Mouse (Mus musculus) ES-E14 (cell line): Measurements from ENCODE around the gene Cyld. TPM values are rescaled to one million over a fixed set of nuclear protein-coding genes. Genes with fewer than 3 reads are reported as not detected.

ENCODE experiments used
- DNase-seq: peaks from one replicate; pipeline ENCODE4 v3.0.0-alpha.2; 2013; ENCODE audit warnings: low read depth, low spot score
- H3K27ac ChIP-seq: 2 replicates; pipeline ENCODE4 v1.5.1; 2012; ENCODE audit warnings: low read depth, mild to moderate bottlenecking, low read length, moderate library complexity, mixed read lengths; ENCODE audit not compliant: poor library complexity, insufficient read depth, severe bottlenecking
- H3K36me3 ChIP-seq: 2 replicates; pipeline ENCODE4 v1.6.1; 2012; ENCODE audit warnings: mild to moderate bottlenecking, low read length, moderate library complexity, mixed read lengths; ENCODE audit not compliant: control insufficient read depth, poor library complexity, insufficient read depth, severe bottlenecking
- H3K4me1 ChIP-seq, 2 experiments: fragments of 150-350 bp in 1 of 2; sonication (generic) in 1 of 2; 2 replicates each; pipeline ENCODE4 v1.6.1; 2012; ENCODE audit warnings: low read length in 2 of 2, mild to moderate bottlenecking in 1 of 2, mixed read lengths in 1 of 2; ENCODE audit not compliant: control insufficient read depth in 2 of 2, insufficient read depth in 2 of 2, poor library complexity in 1 of 2
- H3K4me3 ChIP-seq, 2 experiments: fragments of 150-350 bp in 1 of 2; sonication (generic) in 1 of 2; 2 replicates each; pipeline ENCODE4 v1.5.1; 2012; ENCODE audit warnings: low read length in 2 of 2, low read depth in 1 of 2, mild to moderate bottlenecking in 1 of 2, mixed read lengths in 1 of 2; ENCODE audit not compliant: insufficient read depth in 1 of 2, poor library complexity in 1 of 2, severe bottlenecking in 1 of 2
- H3K9ac ChIP-seq: 2 replicates; pipeline ENCODE4 v1.6.1; 2012; ENCODE audit warnings: low read depth, mild to moderate bottlenecking, low read length, mixed read lengths; ENCODE audit not compliant: poor library complexity, insufficient read depth, severe bottlenecking
- H3K9me3 ChIP-seq: fragments of 150-350 bp; sonication (generic); 2 replicates; pipeline ENCODE4 v1.6.1; 2012; ENCODE audit warnings: low read depth, mild to moderate bottlenecking, low read length; ENCODE audit not compliant: control insufficient read depth, insufficient read depth
- CHD2 ChIP-seq: IDR thresholded peaks from 2 replicates; pipeline ENCODE4 v1.6.1; 2014; ENCODE audit warnings: mild to moderate bottlenecking, low read depth, low read length, inconsistent platforms
- HCFC1 ChIP-seq: IDR thresholded peaks from 2 replicates; pipeline ENCODE4 v1.6.1; 2012; ENCODE audit warnings: low read length, inconsistent platforms, borderline replicate concordance; ENCODE audit not compliant: insufficient read depth
- MAFK ChIP-seq: IDR thresholded peaks from 2 replicates; pipeline ENCODE4 v1.6.1; 2014; ENCODE audit warnings: mild to moderate bottlenecking, low read depth, low read length, inconsistent platforms; ENCODE audit not compliant: insufficient read depth
- ZC3H11A ChIP-seq: IDR thresholded peaks from 2 replicates; pipeline ENCODE4 v1.6.1; 2012; ENCODE audit warnings: low read depth, mild to moderate bottlenecking, inconsistent platforms, low read length, borderline replicate concordance
- ZNF384 ChIP-seq: IDR thresholded peaks from 2 replicates; pipeline ENCODE4 v1.6.1; 2012; ENCODE audit warnings: low read depth, low read length, inconsistent platforms
- in situ Hi-C, 2 experiments: fragments of 600-800 bp; cut with MboI; formaldehyde crosslinking; loops; one replicate each; pipeline ENCODE4 v1.15.1; 2025; ENCODE audit warnings: low sequenced_read_pairs in 2 of 2, inconsistent platforms in 1 of 2; ENCODE audit not compliant: unreplicated experiment in 2 of 2
- total RNA-seq: library from RNA; depleted of rRNA; stranded (reverse); fragments of 300-350 nt; gene quantifications from 2 replicates; pipeline ENCODE4 v1.2.3, GENCODE M21; 2012

Cyld gene
- total RNA-seq, 1 experiment, result 9.1 TPM

DNA sequence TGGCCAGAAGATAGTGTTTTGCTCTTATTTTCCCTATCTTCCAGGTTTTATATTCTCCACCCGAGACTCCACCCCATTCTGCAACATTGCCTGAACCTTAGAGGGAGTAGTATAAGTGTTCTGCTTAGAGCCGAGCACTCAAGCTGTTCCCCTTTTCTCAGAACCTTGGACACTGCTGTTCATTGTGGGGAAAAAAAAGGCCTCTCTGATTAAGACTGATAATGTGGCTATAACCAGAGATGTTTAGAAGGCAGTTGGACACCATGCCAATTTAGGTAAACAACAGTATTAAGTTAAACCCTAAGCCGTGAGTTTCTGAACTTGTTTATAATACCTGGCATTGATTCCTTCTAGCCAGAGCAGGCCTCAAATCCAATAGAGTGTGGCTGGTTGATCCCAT is 6.0 kb downstream of the Cyld start:
- TF ChIP-seq ZNF384 (no peak), MAFK (no peak), ZC3H11A (no peak), HCFC1 (no peak), CHD2 (no peak)
- H3K36me3 ChIP-seq, result no peaks in the 10 kb centered on the region
- in situ Hi-C loops, result no loop called here
- H3K4me1 ChIP-seq, result no peaks in the 10 kb centered on the region
- H3K27ac ChIP-seq, result no peak overlapping the region
- no peak overlapping the region for H3K9ac ChIP-seq
- no peak for DNase-seq
- no peaks in the 10 kb centered on the region for H3K9me3 ChIP-seq
- H3K4me3 ChIP-seq, result no peak overlapping the region

- H3K9me3 ChIP-seq, result no peaks in the 10 kb centered on the region
- H3K27ac ChIP-seq, result no peak overlapping the region
- H3K36me3 ChIP-seq, result no peaks in the 10 kb centered on the region
- no peak for DNase-seq
- no peak for TF ChIP-seq HCFC1
- no peak overlapping the region for H3K4me3 ChIP-seq
- no peaks in the 10 kb centered on the region for H3K4me1 ChIP-seq
- in situ Hi-C loops, result no loop called here
- no peak overlapping the region for H3K9ac ChIP-seq
Observed at GRCm38 (mm10) chr8:88723256-88723963, 26.6 kb downstream of the Cyld start.

- TF ChIP-seq ZC3H11A (peak; percentile 54; the same call in 1 of the 2 replicates), CHD2 (no peak)
- no peaks in the 10 kb centered on the region for H3K4me1 ChIP-seq
- peak; percentile 93 for DNase-seq
- H3K4me3 ChIP-seq, result peak overlapping the region in 1 of 2 experiments; percentile 31; a peak in 1 of 4 replicates
- no peak overlapping the region for H3K27ac ChIP-seq
- H3K36me3 ChIP-seq, result no peaks in the 10 kb centered on the region
- H3K9ac ChIP-seq, result no peak overlapping the region
- in situ Hi-C loops, result loop anchor here in 1 of 2 experiments (5.0 kb wide), 1 partner anchor 483 kb away; the partner anchor contains the start of gene Adcy7
- no peaks in the 10 kb centered on the region for H3K9me3 ChIP-seq
Observed at GRCm38 (mm10) chr8:88755175-88755791, 58.5 kb downstream of the Cyld start.

- Histone ChIP-seq H3K9me3 (no peaks in the 10 kb centered on the region), H3K4me3 (no peak overlapping the region), H3K36me3 (no peaks in the 10 kb centered on the region), H3K27ac (no peak overlapping the region), H3K9ac (no peak overlapping the region), H3K4me1 (no peaks in the 10 kb centered on the region)
- DNase-seq, result no peak
- TF ChIP-seq HCFC1 (no peak), ZC3H11A (no peak), CHD2 (no peak), ZNF384 (no peak), MAFK (no peak)
- in situ Hi-C loops, result no loop called here
Observed at GRCm38 (mm10) chr8:88761980-88762379, 65.2 kb downstream of the Cyld start.

GRCm38 (mm10) chr8:88771241-88771640 is 74.4 kb downstream of the Cyld start:
- Histone ChIP-seq H3K9me3 (peaks cover 4% of the 10 kb centered on the region; the same call in 1 of the 2 replicates), H3K4me1 (no peaks in the 10 kb centered on the region), H3K27ac (no peak overlapping the region), H3K9ac (no peak overlapping the region), H3K4me3 (no peak overlapping the region), H3K36me3 (no peaks in the 10 kb centered on the region; the same call in 1 of the 2 replicates)
- no peak for DNase-seq
- TF ChIP-seq ZC3H11A (no peak), CHD2 (no peak), MAFK (no peak), HCFC1 (no peak), ZNF384 (no peak)
- in situ Hi-C loops, result no loop called here
